ENCODE assay signal across 11 mouse cellular contexts in genomic region chr11:88154500-88154899, GRCm38 (mm10). TPM values are rescaled to one million over a fixed set of nuclear protein-coding genes. Genes with fewer than 3 reads are reported as not detected.
A peak's percentile ranks its signal among the peaks of the same experiment; 100 is the strongest.
DNase-seq lines count a peak whose midpoint lies in the region; ATAC-seq and TF ChIP-seq lines count a peak whose summit lies in the region.
"Had no signal": no experiment of that assay in that cellular context is flagged by ENCODE, and none has a peak within 500 bp of the region (broad histone marks: within the 10 kb centered on the region; RNA-seq: fewer than 3 reads in every experiment).

No protein-coding gene starts in this region.

- H3K9ac ChIP-seq in heart, embryonic 12.5 days: no peak overlapping the region
- no peak overlapping the region for H3K9ac ChIP-seq in lung, embryonic 14.5 days
- no peak overlapping the region for H3K9ac ChIP-seq in intestine, embryonic 15.5 days
- H3K9ac ChIP-seq in stomach, embryonic 15.5 days: no peak overlapping the region

- H3K4me1 ChIP-seq in heart, embryonic 12.5 days (replicated peaks): peaks cover 79% of the 10 kb centered on the region
- peaks cover 68% of the 10 kb centered on the region for H3K4me1 ChIP-seq in lung, embryonic 14.5 days (ENCODE audit: insufficient read depth)
- H3K4me1 ChIP-seq in intestine, embryonic 15.5 days (replicated peaks): peaks cover 65% of the 10 kb centered on the region
- peaks cover 79% of the 10 kb centered on the region for H3K4me1 ChIP-seq in stomach, embryonic 15.5 days

- intact Hi-C loops in left cerebral cortex, postnatal 25 days (cut with DNase I): no loop called here

- no peaks in the 10 kb centered on the region for H3K9me3 ChIP-seq in heart, embryonic 12.5 days (replicated peaks)
- no peaks in the 10 kb centered on the region for H3K9me3 ChIP-seq in lung, embryonic 14.5 days (ENCODE audit: low read depth, low read length)
- H3K9me3 ChIP-seq in intestine, embryonic 15.5 days: no peaks in the 10 kb centered on the region
- H3K9me3 ChIP-seq in stomach, embryonic 15.5 days: no peaks in the 10 kb centered on the region

- H3K36me3 ChIP-seq in heart, embryonic 12.5 days: no peaks in the 10 kb centered on the region
- H3K36me3 ChIP-seq in lung, embryonic 14.5 days (ENCODE audit: insufficient read depth): no peaks in the 10 kb centered on the region
- no peaks in the 10 kb centered on the region for H3K36me3 ChIP-seq in intestine, embryonic 15.5 days
- no peaks in the 10 kb centered on the region for H3K36me3 ChIP-seq in stomach, embryonic 15.5 days

- WGBS in heart, embryonic 12.5 days: 57% methylated on average over 8 of the region's 8 CpGs
- WGBS in lung, embryonic 14.5 days: 34% methylated on average over 8 of the region's 8 CpGs
- 51% methylated on average over 8 of the region's 8 CpGs for WGBS in intestine, embryonic 15.5 days
- 35% methylated on average over 8 of the region's 8 CpGs for WGBS in stomach, embryonic 15.5 days

- peak overlapping the region; percentile 80 for H3K27ac ChIP-seq in heart, embryonic 12.5 days (ENCODE audit: poor library complexity, severe bottlenecking)
- peak overlapping the region; percentile 89 for H3K27ac ChIP-seq in lung, embryonic 14.5 days (ENCODE audit: low read depth)
- H3K27ac ChIP-seq in intestine, embryonic 15.5 days: peak overlapping the region; percentile 85
- peak overlapping the region; percentile 93 for H3K27ac ChIP-seq in stomach, embryonic 15.5 days

- H3K27me3 ChIP-seq in heart, embryonic 12.5 days (replicated peaks): no peaks in the 10 kb centered on the region
- no peaks in the 10 kb centered on the region for H3K27me3 ChIP-seq in lung, embryonic 14.5 days (ENCODE audit: insufficient read depth, low read length)
- no peaks in the 10 kb centered on the region for H3K27me3 ChIP-seq in intestine, embryonic 15.5 days (replicated peaks)
- no peaks in the 10 kb centered on the region for H3K27me3 ChIP-seq in stomach, embryonic 15.5 days (replicated peaks)

- no peak for ATAC-seq in heart, embryonic 12.5 days (ENCODE audit: insufficient number of reproducible peaks, low FRiP score)
- ATAC-seq in lung, embryonic 14.5 days (ENCODE audit: insufficient read depth): no peak
- no peak for ATAC-seq in intestine, embryonic 15.5 days
- no peak for ATAC-seq in stomach, embryonic 15.5 days (ENCODE audit: insufficient read depth, low FRiP score, low read depth)
- ATAC-seq in frontal cortex, adult (ENCODE audit: low TSS enrichment): no peak

- no peak for TF ChIP-seq CTCF in lung, embryonic 14.5 days (IDR thresholded peaks at IDR 0.05; ENCODE audit: low read depth)

- no peak overlapping the region for H3K4me2 ChIP-seq in heart, embryonic 12.5 days
- no peak overlapping the region for H3K4me2 ChIP-seq in lung, embryonic 14.5 days
- no peak overlapping the region for H3K4me2 ChIP-seq in intestine, embryonic 15.5 days (replicated peaks)
- H3K4me2 ChIP-seq in stomach, embryonic 15.5 days: no peak overlapping the region
- H3K4me2 ChIP-seq: liver, embryonic 11.5 days had no signal

- no peak for DNase-seq in heart, adult 8-10 months (ENCODE audit: low spot score)
- peak; percentile 57 for DNase-seq in lung, embryonic 14.5 days
- DNase-seq in lung, postnatal 14 days: no peak
- no peak for DNase-seq in left cerebral cortex, postnatal 25 days (ENCODE audit: low spot score in 2 of 2)
- DNase-seq: adrenal gland, postnatal 10 days; cerebellum, adult 11 months had no signal

- H3K4me3 ChIP-seq in heart, embryonic 12.5 days: no peak overlapping the region
- H3K4me3 ChIP-seq in lung, embryonic 14.5 days (ENCODE audit: low read depth, low read length): no peak overlapping the region
- no peak overlapping the region for H3K4me3 ChIP-seq in intestine, embryonic 15.5 days (replicated peaks)
- no peak overlapping the region for H3K4me3 ChIP-seq in stomach, embryonic 15.5 days (replicated peaks)

RNA-seq across cellular contexts. Expression of gene Mrps23, which starts 49.7 kb away (rescaled TPM):
- 79.2 and 81.4 TPM in 2 replicates for polyA plus RNA-seq in heart, embryonic 12.5 days (2016; fragmentation: Nextera tagmentation; extraction: Ambion mirVana)
- total RNA-seq in heart, adult 8-10 months (2022): 100 to 1,000 TPM; 301 to 345 (median 322) TPM
- polyA plus RNA-seq in lung, embryonic 14.5 days (2014; fragmentation: Nextera tagmentation; extraction: Ambion mirVana): 55.1 and 57.6 TPM in 2 replicates
- polyA plus RNA-seq in intestine, embryonic 15.5 days (2015; fragmentation: Nextera tagmentation; extraction: Ambion mirVana): 59.6 and 62.3 TPM in 2 replicates
- 52.8 and 59.5 TPM in 2 replicates for polyA plus RNA-seq in stomach, embryonic 15.5 days (2015; fragmentation: Nextera tagmentation; extraction: Ambion mirVana)
- 10 to 100 TPM; 73.6 to 74.5 TPM for total RNA-seq in left cerebral cortex, postnatal 25 days (2021)

RNA-seq across cellular contexts. Expression of gene Cuedc1, which starts 56.6 kb away (rescaled TPM):
- polyA plus RNA-seq in heart, embryonic 12.5 days (2016; fragmentation: Nextera tagmentation; extraction: Ambion mirVana): 20.7 and 22.9 TPM in 2 replicates
- total RNA-seq in heart, adult 8-10 months (2022): 10 to 100 TPM; 47.5 to 55.7 (median 51.0) TPM
- polyA plus RNA-seq in lung, embryonic 14.5 days (2014; fragmentation: Nextera tagmentation; extraction: Ambion mirVana): 14.1 and 16.8 TPM in 2 replicates
- polyA plus RNA-seq in intestine, embryonic 15.5 days (2015; fragmentation: Nextera tagmentation; extraction: Ambion mirVana): 14.2 and 17.6 TPM in 2 replicates
- polyA plus RNA-seq in stomach, embryonic 15.5 days (2015; fragmentation: Nextera tagmentation; extraction: Ambion mirVana): 23.8 and 26.7 TPM in 2 replicates
- 10 to 100 TPM; 28.7 to 29.5 TPM for total RNA-seq in left cerebral cortex, postnatal 25 days (2021)
